ENCODE assay signal across 9 mouse cellular contexts in genomic region chr2:31305684-31306083, GRCm38 (mm10). TPM values are rescaled to one million over a fixed set of nuclear protein-coding genes. Genes with fewer than 3 reads are reported as not detected.
A peak's percentile ranks its signal among the peaks of the same experiment; 100 is the strongest.
DNase-seq lines count a peak whose midpoint lies in the region; ATAC-seq and TF ChIP-seq lines count a peak whose summit lies in the region.
"Had no signal": no experiment of that assay in that cellular context is flagged by ENCODE, and none has a peak within 500 bp of the region (broad histone marks: within the 10 kb centered on the region; RNA-seq: fewer than 3 reads in every experiment).

No protein-coding gene starts in this region.

- no peak for TF ChIP-seq POLR2A in brain, embryonic 14.5 days (IDR thresholded peaks at IDR 0.05; ENCODE audit: borderline replicate concordance, extremely low read depth, insufficient read depth, insufficient read length, poor library complexity, severe bottlenecking)

- no peak overlapping the region for H3K4me3 ChIP-seq in liver, embryonic 11.5 days (ENCODE audit: low read depth, low read length)
- H3K4me3 ChIP-seq in stomach, postnatal 0 days (ENCODE audit: low read depth, low read length), result no peak overlapping the region
- no peak overlapping the region for H3K4me3 ChIP-seq in forebrain, embryonic 14.5 days (ENCODE audit: low read depth, low read length)
- H3K4me3 ChIP-seq: erythroblast, embryonic 14.5 days had no signal

- no peaks in the 10 kb centered on the region for H3K36me3 ChIP-seq in liver, embryonic 11.5 days (ENCODE audit: control insufficient read depth, insufficient read depth, low read length)
- no peaks in the 10 kb centered on the region for H3K36me3 ChIP-seq in stomach, postnatal 0 days (ENCODE audit: control insufficient read depth, insufficient read depth, low read length)
- no peaks in the 10 kb centered on the region for H3K36me3 ChIP-seq in forebrain, embryonic 14.5 days (ENCODE audit: control insufficient read depth, insufficient read depth, low read length)

- 0 out of 2 replicates have a peak, but pooled peaks cover 3% of the 10 kb centered on the region for H3K27me3 ChIP-seq in liver, embryonic 11.5 days (replicated peaks; ENCODE audit: control insufficient read depth, insufficient read depth, low read length)
- H3K27me3 ChIP-seq in stomach, postnatal 0 days (ENCODE audit: control insufficient read depth, insufficient read depth, low read length), result no peaks in the 10 kb centered on the region
- H3K27me3 ChIP-seq in forebrain, embryonic 14.5 days (replicated peaks; ENCODE audit: control insufficient read depth, insufficient read depth, low read length), result no peaks in the 10 kb centered on the region

- H3K27ac ChIP-seq in liver, embryonic 11.5 days (ENCODE audit: low read depth, low read length), result no peak overlapping the region
- H3K27ac ChIP-seq in stomach, postnatal 0 days (replicated peaks), result no peak overlapping the region
- no peak overlapping the region for H3K27ac ChIP-seq in forebrain, embryonic 14.5 days (ENCODE audit: low read depth, low read length)

- no peaks in the 10 kb centered on the region for H3K4me1 ChIP-seq in liver, embryonic 11.5 days (replicated peaks; ENCODE audit: control insufficient read depth, insufficient read depth, low read length)
- no peaks in the 10 kb centered on the region for H3K4me1 ChIP-seq in stomach, postnatal 0 days (replicated peaks; ENCODE audit: control insufficient read depth, insufficient read depth)
- H3K4me1 ChIP-seq in forebrain, embryonic 14.5 days (ENCODE audit: control insufficient read depth, insufficient read depth, low read length), result no peaks in the 10 kb centered on the region

- no peak overlapping the region for H3K9ac ChIP-seq in liver, embryonic 11.5 days (ENCODE audit: low read depth, low read length)
- no peak overlapping the region for H3K9ac ChIP-seq in stomach, postnatal 0 days (ENCODE audit: low read length)
- no peak overlapping the region for H3K9ac ChIP-seq in forebrain, embryonic 14.5 days (ENCODE audit: low read length)

- no peak overlapping the region for H3K4me2 ChIP-seq in liver, embryonic 11.5 days
- no peak overlapping the region for H3K4me2 ChIP-seq in stomach, postnatal 0 days (replicated peaks; ENCODE audit: low read depth)
- H3K4me2 ChIP-seq in forebrain, embryonic 14.5 days (ENCODE audit: low read length), result no peak overlapping the region

- 42% methylated on average over 4 of the region's 4 CpGs for WGBS in liver, embryonic 11.5 days
- WGBS in stomach, postnatal 0 days, result 49% methylated on average over 4 of the region's 4 CpGs
- 47% methylated on average over 4 of the region's 4 CpGs for WGBS in forebrain, embryonic 14.5 days

- TF ChIP-seq CTCF in brain, embryonic 14.5 days (IDR thresholded peaks at IDR 0.05; ENCODE audit: borderline replicate concordance, extremely low read depth, insufficient read depth, insufficient read length), result peak; percentile 64
- TF ChIP-seq CTCF in stomach, postnatal 0 days (IDR thresholded peaks at IDR 0.05; ENCODE audit: low read depth), result peak; percentile 66

- no peak for ATAC-seq in liver, embryonic 11.5 days (replicated peaks; ENCODE audit: low FRiP score)
- ATAC-seq in stomach, postnatal 0 days (ENCODE audit: low FRiP score, low TSS enrichment), result no peak
- ATAC-seq in forebrain, embryonic 14.5 days, result no peak

- peak; percentile 61 for DNase-seq in adrenal gland, postnatal 10 days
- no peak for DNase-seq in adrenal gland, adult 2 months
- DNase-seq in liver, result peak; percentile 34
- no peak for DNase-seq in liver, embryonic 11.5 days (ENCODE audit: low spot score)
- peak; percentile 37 for DNase-seq in brain, embryonic 14.5 days (ENCODE audit: low read depth)
- peak; percentile 29 for DNase-seq in kidney, postnatal 14 days
- no peak for DNase-seq in stomach, postnatal 0 days (ENCODE audit: low spot score)
- no peak for DNase-seq in forebrain, embryonic 14.5 days (ENCODE audit: low spot score)

- H3K9me3 ChIP-seq in liver, embryonic 11.5 days (ENCODE audit: control insufficient read depth, low read length), result no peaks in the 10 kb centered on the region
- H3K9me3 ChIP-seq in stomach, postnatal 0 days (ENCODE audit: control insufficient read depth, low read length), result no peaks in the 10 kb centered on the region
- H3K9me3 ChIP-seq in forebrain, embryonic 14.5 days (replicated peaks; ENCODE audit: control insufficient read depth, low read length), result no peaks in the 10 kb centered on the region; the same call in 1 of the 2 replicates

- no peak for TF ChIP-seq EP300 in stomach, postnatal 0 days (optimal IDR thresholded peaks at IDR 0.05)

RNA-seq across cellular contexts. Expression of gene Hmcn2, which starts 8.5 kb away (rescaled TPM):
- total RNA-seq in adrenal gland, postnatal 10 days (2021), result 1 to 10 TPM; 6.4 to 9.4 TPM
- total RNA-seq in adrenal gland, adult 2 months (2021), result under 1 TPM; 0.93 to 0.95 TPM
- polyA plus RNA-seq in adrenal gland, adult 2 months (2012; rRNA removed), result 8.3 and 9.4 TPM in 2 replicates
- 0.10 and 0.38 TPM in 2 replicates for polyA plus RNA-seq in liver, embryonic 11.5 days (2014; fragmentation: Nextera tagmentation; extraction: Ambion mirVana)
- polyA plus RNA-seq in brain, embryonic 14.5 days (2012; rRNA removed), result 0.44 and 0.96 TPM in 2 replicates
- polyA plus RNA-seq in stomach, postnatal 0 days (2015; fragmentation: Nextera tagmentation; extraction: Ambion mirVana), result 2.6 and 3.4 TPM in 2 replicates
- polyA plus RNA-seq in forebrain, embryonic 14.5 days (2014; fragmentation: Nextera tagmentation; extraction: Ambion mirVana), result 0.17 and 0.27 TPM in 2 replicates
- polyA plus RNA-seq: erythroblast, embryonic 14.5 days had no signal

Comparison
In these comparisons a context has a peak if more than half of its experiments do, and no peak if none do; other contexts are left out.
1. DNase-seq: peak in adrenal gland, postnatal 10 days (single experiment), liver (single experiment), brain, embryonic 14.5 days (single experiment) and kidney, postnatal 14 days (single experiment); none in adrenal gland, adult 2 months (single experiment), liver, embryonic 11.5 days (single experiment), stomach, postnatal 0 days (single experiment) and forebrain, embryonic 14.5 days (single experiment).